Mouse (Mus musculus): ENCODE measurements around the gene Col7a1.

Gene Col7a1

DNA sequence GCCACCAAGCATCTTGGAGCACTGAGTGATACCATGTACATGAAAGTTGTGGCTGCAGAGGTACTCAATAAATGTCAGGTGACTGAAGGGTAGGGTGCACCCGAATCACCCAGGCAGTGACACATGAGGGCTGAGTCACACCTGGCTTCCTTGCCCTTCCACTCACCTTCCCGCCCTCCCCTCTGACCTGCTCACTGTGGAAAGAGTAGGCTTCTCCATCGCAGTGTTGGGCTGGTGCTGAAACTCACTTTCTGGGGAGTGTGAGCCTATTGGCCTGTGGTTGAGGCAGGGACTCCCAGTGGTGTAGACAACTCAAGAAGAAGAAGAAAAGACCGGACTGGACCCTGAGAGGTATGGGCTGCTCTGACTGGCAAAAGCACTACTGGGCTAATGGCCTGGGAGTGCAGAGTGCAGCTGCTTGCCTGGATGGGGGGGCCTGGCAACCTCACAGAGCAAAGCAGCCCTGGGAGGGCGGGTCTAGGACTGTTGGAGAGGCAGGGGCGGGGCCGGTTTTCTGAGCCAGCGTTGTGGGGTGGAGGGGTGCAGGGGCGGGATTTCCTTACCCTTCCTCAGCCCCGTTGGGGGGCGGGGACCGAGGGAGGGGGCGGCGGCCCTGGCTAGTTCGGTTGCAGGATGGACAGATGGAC is 34.4 kb downstream of the Col7a1 start:
- no peak for DNase-seq

DNA sequence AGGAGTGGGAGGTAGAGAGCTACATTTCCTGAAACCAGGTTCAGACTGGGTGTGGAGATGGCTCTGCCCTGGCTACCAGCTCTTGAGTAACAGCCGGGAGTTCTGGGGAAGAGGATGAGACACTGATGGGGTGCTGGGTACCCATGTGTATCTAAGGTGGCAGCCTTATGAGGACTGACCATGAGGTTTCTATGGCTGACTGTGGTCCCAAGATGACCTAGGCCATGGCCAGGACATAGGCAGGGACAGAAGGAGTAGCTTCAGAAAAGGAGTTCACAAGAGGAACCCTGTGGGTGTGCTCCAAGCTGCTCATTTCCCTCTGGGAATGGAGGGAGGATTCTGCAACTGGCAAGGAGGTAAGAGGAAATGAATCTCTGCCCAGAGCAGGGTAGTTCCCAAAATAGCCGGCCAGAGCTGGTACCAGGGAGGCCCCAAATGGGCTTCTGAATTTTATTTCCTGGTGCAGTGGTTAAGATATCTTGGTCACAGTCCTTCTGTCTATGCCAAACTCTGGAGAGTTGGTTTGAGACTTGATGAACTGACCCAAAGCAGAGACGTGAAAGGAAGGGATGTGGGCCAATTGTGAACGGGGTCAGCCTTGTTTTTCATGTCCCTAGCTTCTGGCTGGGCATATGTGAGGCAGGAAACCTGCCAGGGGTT is 36.5 kb downstream of the Col7a1 start:
- DNase-seq: no peak

DNA sequence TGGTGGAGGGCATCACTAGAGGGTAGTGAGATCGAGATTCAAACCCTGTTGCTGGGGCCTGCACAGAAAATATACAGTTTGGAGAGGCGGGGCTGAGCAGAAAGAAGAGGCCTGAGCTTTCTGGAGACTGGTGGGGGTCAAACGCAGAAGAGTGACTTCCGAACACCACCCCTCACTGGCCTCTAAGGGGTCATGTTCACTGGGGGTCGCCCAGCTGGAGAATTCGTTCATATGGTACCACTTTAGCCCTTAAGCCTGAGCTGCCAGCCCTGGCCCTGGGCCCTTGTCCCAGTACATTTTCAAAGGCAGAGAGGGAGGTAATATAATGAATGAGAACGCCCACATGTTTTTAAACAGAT is 37.1 kb downstream of the Col7a1 start:
- DNase-seq: no peak

DNA sequence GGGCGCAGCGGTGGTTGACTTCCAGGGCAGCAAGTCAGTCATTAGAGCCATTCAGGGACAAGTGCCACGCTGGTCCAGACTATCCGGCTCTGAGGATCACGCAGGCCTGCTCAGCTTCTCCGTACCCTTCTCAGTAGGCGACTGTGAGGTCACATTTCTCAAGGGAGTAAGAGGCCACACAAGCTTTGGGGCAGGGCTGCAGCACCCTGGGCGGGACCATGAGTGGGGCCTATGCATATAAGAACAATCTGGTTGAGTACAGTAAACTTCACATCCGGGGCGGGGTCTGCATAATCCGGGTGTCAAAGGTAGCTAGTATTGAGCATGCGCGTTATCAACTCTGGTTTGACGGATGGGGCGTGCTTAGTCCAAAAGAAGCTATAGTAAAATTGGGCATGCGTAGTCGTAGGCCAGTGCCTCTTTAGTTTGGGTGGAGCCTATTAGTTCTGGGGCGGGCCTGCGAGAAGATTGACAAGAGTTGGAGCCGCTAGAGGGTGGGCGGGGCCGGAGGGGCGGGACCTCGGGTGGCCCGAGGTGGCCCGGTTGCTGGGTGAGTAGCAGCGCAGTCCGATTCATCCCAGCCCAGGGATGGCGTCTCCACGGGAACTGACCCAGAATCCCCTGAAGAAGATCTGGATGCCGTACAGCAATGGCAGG is 38.2 kb downstream of the Col7a1 start, which contains the start of gene Pfkfb4:
Gene Pfkfb4 (plus strand): TSS at position 351 of the 657 bp plus-strand sequence.
- peak; percentile 89 to 97 for DNase-seq

DNA sequence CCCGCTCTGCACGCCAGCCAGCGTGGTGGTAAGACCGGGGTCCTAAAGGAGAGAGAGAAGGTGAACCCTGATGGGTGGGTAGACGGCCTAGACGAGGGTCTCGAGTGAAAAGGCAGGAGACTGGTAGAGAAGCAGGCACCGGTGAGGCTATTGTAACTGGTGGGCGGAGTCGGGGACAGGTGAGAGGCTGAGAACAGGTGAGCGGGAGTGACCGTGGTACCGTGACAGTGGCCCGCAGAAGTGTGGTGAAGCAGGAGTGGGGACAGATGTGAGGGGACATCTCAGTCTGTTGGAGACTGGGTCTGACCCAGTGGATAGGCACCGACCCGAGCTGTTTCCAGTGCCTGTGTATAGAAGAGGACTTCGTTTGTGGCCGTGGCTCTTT is 38.7 kb downstream of the Col7a1 start:
- peak in 1 of 2 experiments; percentile 54 for DNase-seq

DNA sequence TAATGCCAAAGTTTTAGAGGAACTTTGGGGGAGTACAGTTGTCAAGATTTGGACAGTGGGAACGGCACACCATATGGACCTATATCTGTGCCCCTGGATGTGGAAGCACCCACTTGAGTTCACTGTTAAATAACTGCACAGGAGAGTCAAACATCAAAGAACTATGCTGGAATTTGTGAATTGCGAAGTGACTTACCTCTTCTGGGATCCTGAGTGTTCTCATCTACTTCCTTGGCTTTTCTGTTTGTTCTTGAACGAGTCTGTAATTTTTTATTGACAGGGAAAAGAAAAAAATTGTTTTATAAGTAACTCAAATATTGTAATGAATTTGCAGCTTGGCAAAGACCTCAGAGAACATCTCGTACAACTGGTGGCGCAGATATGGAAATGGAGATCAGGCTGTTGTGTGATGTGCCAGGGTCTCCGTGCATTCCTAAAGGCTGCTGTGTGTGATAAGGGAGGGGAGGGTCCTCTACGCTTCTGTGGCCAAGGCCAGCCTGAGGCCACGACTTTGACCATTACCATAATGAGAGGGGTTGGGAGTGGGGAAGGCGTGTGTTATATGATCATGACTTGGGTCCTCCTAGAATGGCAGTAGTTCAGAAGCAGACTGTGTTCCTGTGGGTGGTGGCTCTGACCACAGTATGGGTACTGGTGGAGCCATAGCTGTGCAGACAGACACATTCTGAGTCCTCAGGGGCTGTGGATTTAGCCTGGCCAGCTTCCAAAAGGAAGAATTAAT is 39.4 kb downstream of the Col7a1 start:
- DNase-seq: no peak

DNA sequence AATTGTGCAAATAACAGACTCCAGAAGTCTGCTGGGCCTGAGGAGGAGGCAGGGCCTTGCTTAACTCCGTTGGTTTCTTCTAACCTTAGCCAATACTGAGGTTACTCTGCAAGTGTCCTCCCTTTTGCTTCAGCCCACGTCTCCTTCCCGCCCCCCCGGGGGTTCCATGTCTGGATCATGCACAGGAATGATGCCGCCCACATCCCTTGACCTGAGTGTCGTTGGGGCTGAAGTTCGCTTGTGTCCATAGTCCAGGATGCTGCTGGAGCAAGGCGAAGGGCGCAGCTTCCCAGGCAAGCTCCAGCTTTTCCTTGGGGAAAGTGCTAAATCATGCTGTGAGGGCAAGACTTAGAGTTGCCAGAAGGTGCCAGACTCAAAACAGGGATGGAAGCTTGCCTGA is 43.0 kb downstream of the Col7a1 start:
- no peak for DNase-seq

DNA sequence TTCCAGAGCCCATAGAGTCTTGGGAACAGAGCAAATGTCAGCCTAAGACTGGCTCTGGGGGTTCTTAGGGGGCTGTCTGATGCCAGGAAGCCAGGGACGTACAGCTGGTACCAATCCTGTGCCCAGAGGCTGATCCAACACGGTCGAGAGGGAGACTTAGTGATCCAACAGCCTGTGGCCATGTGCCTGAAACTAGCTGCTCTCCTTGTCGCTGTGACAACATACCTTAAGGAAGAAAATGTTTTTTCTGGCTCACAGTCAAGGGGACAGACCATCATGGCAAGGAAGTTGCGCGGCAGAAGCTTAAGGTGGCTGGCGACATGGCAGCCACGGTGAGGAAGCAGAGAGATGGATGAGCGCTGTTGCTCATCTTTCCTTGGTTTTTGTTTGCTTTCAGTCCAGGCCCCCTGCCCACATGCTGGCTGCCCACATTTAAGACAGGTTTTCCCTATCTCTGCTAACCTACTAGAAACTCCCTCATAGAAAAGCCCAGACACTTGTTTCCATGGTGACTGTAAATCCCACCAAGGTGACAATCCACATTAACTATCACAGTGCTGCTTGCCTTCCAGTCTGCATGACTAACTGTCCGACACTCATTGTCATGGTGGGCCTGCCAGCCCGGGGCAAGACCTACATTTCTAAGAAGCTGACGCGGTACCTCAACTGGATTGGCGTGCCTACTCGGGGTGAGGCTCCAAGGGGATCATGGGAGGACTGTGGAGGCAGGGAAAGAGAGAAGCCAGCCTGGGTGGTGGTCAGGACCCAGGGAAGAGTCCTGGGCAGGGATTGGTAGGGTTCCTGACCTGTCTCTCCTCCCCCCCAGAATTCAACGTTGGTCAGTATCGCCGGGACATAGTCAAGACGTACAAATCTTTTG is 45.1 kb downstream of the Col7a1 start:
- DNase-seq: no peak

DNA sequence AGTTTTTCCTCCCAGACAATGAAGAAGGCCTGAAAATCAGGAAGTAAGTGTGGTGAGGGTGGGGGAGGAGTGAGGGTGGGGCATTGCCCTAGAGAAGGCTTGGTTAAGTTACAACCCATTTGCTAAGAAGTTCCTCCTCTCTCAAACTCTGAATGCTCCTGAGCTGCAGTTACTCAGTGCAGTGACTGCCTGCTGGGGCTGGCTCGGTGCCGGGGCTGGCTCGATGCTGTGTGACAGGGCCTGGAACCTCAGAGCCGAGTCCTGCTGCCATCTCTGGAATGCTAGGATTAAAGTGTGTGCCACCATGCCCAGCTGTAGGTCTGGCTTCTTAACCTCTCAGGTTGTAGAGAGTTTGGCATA is 45.8 kb downstream of the Col7a1 start:
- DNase-seq: no peak

DNA sequence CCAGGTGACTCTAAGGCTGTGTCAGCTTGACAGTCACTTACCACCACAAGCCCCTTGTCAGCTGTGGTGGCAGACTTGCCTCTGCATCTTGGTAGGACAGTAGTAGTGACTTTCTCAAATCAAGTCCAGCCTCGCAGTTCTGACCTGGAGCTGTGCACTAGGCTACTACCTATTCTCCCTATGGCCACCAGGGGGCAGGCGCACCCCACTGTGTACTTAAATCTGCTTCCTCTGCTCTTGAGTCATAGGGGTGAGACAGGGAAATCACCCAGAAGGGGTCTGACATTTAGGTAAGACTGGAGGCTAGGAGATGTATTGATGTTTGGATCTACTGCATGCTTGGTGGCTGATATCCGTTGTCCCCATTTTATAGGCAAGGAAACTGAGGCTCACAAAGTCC is 47.3 kb downstream of the Col7a1 start:
- DNase-seq: peak; percentile 23 to 31

DNA sequence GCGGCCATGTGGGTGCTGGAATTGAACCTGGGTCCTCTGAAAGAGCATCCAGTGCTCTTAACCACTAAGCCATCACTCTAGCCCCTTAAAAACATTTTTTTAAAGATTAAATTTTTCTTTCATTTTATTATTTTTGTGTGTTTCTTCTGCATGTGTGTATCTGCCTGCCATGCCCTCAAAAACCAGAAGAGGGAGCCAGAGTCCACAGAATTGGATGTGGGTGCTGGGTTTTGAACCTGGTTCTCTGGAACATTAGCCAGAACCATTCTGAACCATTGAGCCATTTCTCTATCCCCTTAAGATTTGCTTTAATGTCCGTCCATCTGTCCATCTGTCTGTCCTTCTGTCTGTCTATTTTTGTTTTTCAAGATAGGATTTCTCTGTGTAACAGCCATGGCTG is 49.8 kb downstream of the Col7a1 start:
- no peak for DNase-seq

DNA sequence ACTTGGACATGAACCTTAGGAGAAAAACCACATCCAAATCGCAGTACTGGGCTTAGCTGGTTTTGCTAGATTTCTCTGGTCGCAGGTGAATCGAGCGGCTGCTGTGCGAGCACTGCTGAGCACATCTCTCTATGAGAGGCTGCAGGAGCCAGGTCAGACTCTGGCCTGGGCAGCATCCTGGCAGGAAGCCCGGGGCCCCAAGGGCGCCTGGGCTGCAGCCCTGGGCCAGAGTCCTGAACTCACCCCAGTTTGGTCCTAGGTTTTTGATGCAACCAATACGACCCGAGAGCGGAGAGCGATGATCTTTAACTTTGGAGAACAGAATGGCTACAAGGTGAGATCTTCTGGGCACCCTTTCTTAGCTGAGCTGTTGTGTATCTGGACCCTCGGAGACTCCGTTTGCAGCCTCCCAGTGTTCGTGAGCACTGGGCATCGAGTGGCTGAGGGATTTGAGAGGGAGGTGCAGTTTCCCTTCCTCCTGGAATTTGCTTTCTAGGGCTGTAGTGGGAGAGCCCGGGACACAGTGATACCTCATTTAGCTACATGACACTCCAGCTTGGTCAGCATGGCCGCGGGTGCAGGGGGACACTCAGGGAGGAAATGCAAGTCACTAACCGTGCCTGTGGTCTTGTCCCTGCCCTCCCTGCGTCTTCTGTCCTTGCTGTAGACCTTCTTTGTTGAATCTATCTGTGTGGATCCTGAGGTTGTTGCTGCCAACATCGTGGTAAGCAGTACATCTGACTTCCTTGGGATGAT is 53.8 kb downstream of the Col7a1 start:
- no peak for DNase-seq

DNA sequence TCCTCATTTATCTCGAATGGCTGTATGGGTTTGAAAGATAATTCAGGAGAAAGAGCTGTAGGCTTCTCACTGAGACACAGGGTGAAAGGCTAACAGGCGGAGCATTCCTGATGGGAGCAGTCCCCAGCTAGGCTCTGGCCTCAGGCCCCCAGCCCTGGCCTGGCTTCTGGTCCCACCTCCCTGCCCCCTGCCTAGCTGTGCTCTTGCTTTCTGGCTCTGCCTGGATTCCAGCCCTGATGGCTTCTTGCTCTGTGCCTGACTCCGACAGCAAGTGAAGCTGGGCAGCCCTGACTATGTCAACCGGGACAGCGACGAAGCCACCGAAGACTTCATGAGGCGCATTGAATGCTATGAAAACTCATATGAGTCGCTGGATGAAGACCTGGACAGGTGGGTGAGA is 54.7 kb downstream of the Col7a1 start:
- DNase-seq: no peak

DNA sequence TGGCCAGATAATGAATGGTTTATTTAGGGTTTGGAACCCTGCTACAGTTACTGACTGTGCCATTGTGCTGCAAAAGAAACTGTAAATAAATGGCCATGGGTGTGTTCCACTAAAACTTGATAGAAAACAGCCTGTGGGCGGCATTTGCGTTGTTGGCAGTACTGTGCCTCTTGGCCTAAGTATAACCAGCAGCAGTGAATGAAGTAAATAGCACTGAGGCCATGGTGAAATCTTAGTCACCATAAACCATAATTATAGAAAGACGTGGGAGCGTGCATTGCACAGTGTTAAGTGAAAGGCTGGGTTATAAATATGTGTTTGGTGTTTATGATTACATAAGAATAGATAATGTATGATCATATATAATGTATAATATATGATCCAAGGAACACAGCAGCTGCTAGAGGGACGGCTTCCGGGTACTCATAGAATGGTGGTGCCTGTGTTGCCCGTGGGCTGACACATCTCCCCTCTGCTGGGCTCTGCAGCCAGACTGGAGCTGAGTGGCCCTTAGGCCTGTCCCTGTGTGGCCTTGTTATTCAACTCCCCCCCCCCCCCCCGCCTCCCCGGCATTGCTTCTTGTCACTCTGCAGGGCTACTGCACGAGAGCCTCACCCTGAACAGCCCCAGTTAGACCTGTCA is 55.7 kb downstream of the Col7a1 start:
- no peak for DNase-seq

DNA sequence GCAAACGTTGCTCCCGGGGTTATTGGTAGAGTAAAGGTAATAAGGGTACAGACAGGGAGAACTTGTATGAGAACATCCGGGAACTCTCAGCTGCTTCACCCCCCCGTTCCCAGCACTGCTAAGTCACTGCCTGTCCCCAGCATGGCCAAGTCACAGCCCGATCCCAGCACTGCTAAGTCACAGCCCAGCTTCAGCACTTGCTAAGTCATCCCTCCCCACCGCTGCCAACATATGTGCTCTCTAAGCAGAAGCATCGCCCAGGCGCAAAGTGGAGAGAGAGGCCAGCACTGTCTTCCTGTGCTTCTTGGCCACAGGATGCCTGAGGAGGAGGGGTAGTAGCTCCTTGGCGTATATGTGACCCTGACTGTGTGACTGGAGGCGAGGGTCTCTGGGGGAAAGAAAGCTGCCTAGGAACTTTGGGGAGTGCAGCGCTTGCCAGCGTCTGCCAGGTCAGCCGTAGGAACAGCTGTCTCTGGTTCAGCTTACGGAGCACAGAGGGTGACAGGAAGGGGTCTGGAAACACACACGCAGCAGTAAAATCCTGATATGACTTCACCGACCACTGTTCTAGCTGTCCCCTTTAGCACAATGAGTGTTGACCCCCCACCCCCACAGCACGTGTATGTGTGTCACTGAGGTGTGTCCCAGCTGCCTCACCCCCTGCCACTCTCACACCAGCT is 56.4 kb downstream of the Col7a1 start:
- DNase-seq: no peak

DNA sequence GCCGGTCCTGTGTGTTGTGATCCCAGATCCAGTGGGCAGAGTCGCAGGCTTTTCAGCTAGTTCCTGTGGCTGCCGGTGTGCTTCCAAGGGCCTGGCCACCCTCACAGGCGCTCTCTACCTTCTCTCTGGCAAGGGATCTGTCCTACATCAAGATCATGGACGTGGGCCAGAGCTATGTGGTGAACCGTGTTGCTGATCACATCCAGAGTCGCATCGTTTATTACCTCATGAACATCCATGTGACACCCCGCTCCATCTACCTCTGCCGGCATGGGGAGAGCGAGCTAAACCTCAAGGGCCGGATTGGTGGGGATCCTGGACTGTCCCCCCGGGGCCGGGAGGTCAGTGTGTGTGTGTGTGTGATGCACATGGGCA is 56.9 kb downstream of the Col7a1 start:
- no peak for DNase-seq

DNA sequence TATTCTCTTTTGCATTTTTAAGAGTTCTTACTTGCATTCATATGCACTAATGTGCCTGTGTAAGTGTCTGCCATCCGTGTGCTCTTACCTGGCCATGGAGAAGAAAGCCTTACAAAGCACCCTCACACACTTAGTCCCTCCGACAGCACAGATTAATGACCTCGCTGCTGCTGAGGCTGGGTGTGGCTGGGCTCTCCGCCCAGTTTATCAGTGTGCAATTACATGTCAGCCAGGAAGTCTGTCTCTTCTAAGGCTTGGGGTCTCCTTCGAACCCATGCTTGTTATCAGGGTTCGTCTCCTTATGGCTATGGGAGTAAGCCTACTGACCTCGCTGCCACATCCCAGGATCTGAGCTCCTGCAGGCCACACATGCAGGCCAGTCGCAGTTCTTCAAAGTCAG is 62.0 kb downstream of the Col7a1 start:
- no peak for DNase-seq

DNA sequence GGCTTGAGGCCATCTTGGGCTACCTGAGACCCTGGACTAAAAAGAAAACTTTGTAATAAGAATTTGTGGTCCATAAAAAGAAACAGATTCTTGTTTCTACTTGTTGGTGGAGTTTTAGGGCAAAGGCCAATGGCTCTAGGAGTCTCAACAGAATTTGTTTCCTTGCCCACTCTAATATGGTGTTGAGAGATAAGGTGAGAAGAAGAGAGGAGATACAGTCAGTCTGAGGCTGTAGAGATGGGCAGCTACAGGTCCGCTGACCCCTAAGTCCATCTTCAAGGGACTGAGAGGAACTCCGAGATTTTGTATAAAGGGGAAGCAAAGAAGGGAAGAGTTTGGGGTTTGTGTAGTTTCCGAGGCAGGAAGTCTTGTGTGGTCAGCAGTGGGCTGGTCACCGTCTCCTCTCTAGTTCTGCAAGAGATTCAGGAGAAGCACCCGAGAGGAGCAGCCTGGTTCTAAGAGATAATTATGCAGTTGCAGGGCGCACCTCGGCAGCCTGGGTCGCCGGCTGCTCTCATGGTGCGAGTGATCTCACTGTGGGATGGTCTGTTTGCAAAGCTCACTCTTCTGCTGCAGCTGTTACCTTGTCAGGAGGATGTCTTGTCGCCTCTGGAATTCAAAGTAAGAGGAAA is 63.7 kb downstream of the Col7a1 start:
- DNase-seq: no peak

DNA sequence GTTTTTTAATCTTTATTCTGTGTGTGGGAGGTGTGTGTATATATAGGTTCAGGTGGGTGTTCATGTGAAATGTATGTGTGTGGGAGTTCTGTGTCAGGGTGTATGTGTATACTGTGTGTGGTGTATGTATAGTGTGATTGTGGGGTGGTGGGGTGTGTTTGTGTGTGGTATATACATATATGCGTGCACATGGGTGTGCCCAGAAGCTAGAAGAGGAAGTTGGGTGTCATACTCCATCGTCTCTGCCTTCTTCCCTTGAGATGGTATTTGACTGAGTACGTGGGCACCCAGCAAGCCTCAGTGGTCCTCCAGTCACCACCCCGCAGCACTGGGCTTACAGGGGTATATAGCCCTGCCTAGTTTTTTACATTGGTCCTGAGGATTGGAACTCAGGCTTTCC is 68.0 kb downstream of the Col7a1 start:
- DNase-seq: peak in 1 of 2 experiments; percentile 2

Measured in thymus, adult 18-20 months (tissue).